Mouse (Mus musculus): ENCODE measurements around the gene Bend5. TPM values are rescaled to one million over a fixed set of nuclear protein-coding genes. Genes with fewer than 3 reads are reported as not detected.

The Bend5 gene
- polyA plus RNA-seq, 1 experiment from 2014 or later: 1.2 TPM

DNA sequence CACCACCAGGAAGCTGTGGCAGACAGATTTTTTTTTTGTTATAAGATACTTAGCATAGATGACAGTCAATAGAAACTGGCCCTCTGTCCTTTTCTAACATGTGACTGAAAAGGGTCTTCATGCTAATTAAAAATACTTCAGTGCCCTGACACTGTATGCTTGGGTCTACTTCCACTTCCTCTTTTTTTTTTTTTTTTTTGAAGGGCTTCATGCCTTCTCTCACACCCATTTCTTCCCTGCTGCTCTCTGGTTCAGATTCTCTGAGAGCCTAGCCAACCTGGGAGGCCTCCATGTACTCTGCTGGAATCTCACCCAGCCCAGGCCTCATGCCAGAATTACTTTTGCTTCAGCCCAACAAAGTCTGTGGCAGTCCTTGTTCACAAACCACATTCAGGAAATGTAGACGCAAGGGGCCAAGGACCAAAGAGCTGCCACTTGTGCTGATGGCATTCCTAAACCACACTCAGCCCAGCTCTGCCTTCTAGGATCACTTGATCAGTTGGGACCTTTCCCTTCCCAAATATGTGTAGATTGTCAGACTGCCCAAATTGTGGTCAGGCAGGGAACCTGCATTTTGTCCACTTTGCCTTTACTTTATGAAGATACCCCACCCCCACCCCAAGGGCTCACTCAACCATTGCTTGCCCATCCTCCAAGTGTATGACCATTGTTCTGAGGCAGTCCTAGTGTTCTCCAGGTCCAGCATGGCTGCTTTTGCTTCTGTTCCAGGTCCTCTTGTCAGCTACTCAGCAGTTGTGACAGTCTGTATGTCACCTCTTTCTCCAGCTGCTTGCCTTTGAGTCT lies 27.8 kb downstream of the Bend5 start:
- H3K27me3 ChIP-seq: no peaks in the 10 kb centered on the region
- no peak overlapping the region for H3K4me3 ChIP-seq (replicated peaks)
- H3K9me3 ChIP-seq (replicated peaks): 0 out of 2 replicates have a peak, but pooled peaks cover 3% of the 10 kb centered on the region
- H3K4me2 ChIP-seq: no peak overlapping the region
- no peak overlapping the region for H3K9ac ChIP-seq
- peaks cover 19% of the 10 kb centered on the region for H3K4me1 ChIP-seq (replicated peaks)
- DNase-seq (no peak), ATAC-seq (ENCODE audit: low read depth) (no peak)
- H3K27ac ChIP-seq: no peak overlapping the region
- WGBS (ENCODE audit: insufficient replicate concordance): 20% methylated on average over 1 of the region's 1 CpGs
- no peaks in the 10 kb centered on the region for H3K36me3 ChIP-seq

DNA sequence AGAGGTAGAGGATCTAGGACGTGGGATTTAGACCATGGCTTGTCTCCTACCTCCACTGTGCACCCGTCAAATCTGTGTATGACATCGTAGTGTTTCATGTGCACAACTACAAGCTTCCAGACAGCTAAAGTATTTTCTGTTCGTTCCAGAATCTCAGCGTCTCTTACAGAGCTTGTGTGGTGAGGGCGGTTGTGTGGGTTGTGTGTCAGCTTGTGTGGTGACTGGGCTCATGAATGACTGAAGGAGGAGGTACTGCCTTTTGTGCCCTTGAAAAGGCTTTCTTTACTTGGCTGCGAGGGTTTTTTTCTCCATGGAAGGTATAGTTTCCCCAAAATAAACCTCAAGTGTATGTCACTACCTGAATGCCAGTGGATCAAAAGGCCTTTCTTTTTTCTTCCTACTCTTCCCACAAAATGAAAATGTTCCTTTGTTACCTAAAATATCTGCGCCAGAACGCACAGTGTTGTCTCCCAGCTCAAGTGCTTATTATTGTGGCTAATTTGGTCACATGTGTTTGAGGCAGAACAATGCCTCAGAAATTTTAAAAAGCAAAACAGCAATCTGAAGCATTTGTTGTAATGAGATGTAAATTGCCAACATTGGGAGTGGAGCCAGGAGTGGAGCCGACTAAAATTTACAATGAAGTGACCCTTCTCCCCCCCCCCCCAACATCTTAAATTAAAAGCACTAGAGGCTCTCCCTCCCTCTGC lies 29.3 kb downstream of the Bend5 start:
- Histone ChIP-seq H3K36me3 (no peaks in the 10 kb centered on the region), H3K9me3 (replicated peaks) (0 out of 2 replicates have a peak, but pooled peaks cover 2% of the 10 kb centered on the region), H3K4me3 (replicated peaks) (no peak overlapping the region), H3K4me1 (replicated peaks) (peaks cover 19% of the 10 kb centered on the region), H3K9ac (no peak overlapping the region), H3K4me2 (no peak overlapping the region), H3K27ac (no peak overlapping the region), H3K27me3 (no peaks in the 10 kb centered on the region)
- ATAC-seq (ENCODE audit: low read depth) (no peak), DNase-seq (no peak)
- 71% methylated on average over 10 of the region's 10 CpGs for WGBS (ENCODE audit: insufficient replicate concordance)

DNA sequence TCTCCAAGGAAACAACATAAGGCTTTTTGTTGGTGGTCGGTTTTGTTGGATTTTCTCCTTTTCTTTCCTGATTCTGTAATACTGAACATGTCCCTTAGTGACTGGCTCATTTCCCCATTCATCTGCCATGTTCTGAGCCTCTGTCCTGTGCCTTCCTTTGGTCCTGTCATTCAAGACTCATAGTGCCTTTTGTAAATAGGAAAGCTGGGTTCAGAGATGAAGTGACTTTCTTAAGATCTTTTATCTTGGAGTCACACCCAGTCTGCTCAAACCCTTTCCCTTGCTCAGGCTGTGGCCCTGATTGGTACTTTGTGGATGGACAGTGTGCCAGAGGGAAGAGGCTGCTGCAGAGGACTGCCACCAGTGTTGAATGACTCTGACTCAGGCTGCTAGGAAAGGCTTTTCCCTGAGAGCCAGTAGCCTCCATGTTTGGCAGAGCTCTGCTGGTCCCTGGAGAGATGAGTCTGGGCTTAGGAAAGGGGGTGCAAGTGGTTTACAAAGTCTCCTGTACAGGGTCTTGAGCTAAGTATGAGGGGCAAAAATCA lies 29.9 kb downstream of the Bend5 start:
- Histone ChIP-seq H3K27me3 (no peaks in the 10 kb centered on the region), H3K4me3 (replicated peaks) (no peak overlapping the region), H3K4me2 (no peak overlapping the region), H3K27ac (no peak overlapping the region), H3K9ac (no peak overlapping the region), H3K9me3 (replicated peaks) (no peaks in the 10 kb centered on the region), H3K4me1 (replicated peaks) (peaks cover 19% of the 10 kb centered on the region), H3K36me3 (no peaks in the 10 kb centered on the region)
- 65% methylated on average over 1 of the region's 1 CpGs for WGBS (ENCODE audit: insufficient replicate concordance)
- no peak for DNase-seq
- ATAC-seq (ENCODE audit: low read depth): no peak

DNA sequence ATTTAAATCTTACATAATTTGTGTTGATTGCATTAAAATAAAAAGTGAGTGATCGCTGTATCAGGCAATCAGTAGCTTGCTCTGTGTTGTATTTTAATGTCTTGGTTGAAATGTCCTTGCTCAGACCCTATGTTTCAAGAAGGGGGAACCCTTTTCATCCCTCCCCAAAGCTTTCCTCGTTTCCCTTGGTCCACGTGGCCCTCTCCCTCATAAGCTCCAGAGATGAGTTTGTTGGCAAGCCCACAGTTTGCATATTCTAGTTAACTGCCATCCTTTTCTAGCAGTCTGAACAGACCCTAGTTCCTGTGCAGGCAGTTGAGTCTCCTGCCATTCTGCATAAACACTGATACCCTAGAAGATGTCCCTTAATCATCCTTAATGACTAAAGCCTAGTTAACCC lies 33.1 kb downstream of the Bend5 start:
- ATAC-seq (ENCODE audit: low read depth): no peak
- no peaks in the 10 kb centered on the region for H3K9me3 ChIP-seq (replicated peaks)
- H3K4me3 ChIP-seq (replicated peaks): no peak overlapping the region
- no peaks in the 10 kb centered on the region for H3K4me1 ChIP-seq (replicated peaks)
- H3K36me3 ChIP-seq: no peaks in the 10 kb centered on the region
- no peak overlapping the region for H3K9ac ChIP-seq
- no peak overlapping the region for H3K27ac ChIP-seq
- DNase-seq: no peak
- WGBS (ENCODE audit: insufficient replicate concordance): 55% methylated on average over 3 of the region's 3 CpGs
- H3K4me2 ChIP-seq: no peak overlapping the region
- H3K27me3 ChIP-seq: no peaks in the 10 kb centered on the region

DNA sequence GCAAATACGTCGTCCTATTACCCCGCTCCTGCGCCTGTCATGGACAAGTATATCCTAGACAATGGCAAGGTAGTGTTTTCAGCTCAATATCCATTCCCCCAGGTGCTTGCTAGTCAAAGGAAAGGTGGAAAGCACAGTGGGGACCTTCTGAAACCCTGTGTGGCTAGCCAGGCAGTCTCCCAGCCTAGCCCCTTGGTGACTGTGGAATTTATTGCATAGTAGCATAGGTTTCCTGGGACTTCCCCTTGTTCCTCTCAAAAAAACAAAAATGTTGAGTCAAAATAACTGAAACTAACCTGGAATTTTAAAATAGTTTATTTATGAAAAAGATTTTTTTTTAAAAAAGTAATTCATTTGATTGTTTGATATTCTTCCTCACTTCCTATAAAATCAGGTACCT lies 33.8 kb downstream of the Bend5 start:
- 87% methylated on average over 4 of the region's 4 CpGs for WGBS (ENCODE audit: insufficient replicate concordance)
- Histone ChIP-seq H3K36me3 (no peaks in the 10 kb centered on the region), H3K4me2 (no peak overlapping the region), H3K9ac (no peak overlapping the region), H3K27ac (no peak overlapping the region), H3K9me3 (replicated peaks) (no peaks in the 10 kb centered on the region), H3K27me3 (no peaks in the 10 kb centered on the region), H3K4me3 (replicated peaks) (no peak overlapping the region), H3K4me1 (replicated peaks) (no peaks in the 10 kb centered on the region)
- DNase-seq: no peak
- no peak for ATAC-seq (ENCODE audit: low read depth)

DNA sequence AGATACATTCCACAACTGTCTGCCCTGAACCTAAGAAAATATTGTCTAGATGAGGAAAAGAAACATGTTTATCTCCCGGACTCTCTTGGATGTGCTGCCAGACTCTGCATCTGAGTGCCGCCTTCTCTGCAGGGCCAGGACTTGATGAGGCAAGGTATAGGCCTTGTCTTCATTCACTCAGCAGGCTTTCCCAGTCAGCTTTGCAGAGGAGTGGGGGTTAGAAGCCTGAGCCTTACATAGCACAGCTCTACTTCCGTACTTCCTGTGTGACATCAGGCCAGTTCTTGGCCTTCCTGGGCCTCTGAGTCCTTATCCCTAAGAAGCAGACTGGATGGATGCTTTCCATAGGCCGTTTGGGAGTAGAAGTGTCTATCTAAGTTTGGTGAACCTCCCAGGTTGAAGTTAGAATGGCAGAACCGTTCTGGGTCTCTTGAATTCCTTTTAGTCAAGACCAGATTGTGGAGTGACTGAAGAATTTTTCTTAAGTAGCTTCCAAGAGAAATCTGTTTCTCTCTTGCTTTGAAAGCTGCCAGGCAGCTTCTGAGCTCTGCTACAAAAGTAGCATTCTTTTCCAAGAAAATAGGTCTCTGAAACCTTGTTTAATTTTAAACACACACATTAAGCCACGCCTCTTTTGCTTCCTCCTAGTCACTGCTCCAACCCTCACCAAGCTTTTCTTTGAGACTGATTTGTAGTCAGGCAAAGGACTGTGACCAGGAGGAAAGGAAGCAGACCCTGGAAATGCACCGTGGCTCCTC lies 34.8 kb downstream of the Bend5 start:
- no peak overlapping the region for H3K27ac ChIP-seq
- DNase-seq (no peak), ATAC-seq (ENCODE audit: low read depth) (no peak)
- H3K4me1 ChIP-seq (replicated peaks): no peaks in the 10 kb centered on the region
- WGBS (ENCODE audit: insufficient replicate concordance): 52% methylated on average over 7 of the region's 7 CpGs
- no peaks in the 10 kb centered on the region for H3K27me3 ChIP-seq
- H3K4me2 ChIP-seq: no peak overlapping the region
- H3K4me3 ChIP-seq (replicated peaks): no peak overlapping the region
- H3K9me3 ChIP-seq (replicated peaks): no peaks in the 10 kb centered on the region
- H3K36me3 ChIP-seq: no peaks in the 10 kb centered on the region
- no peak overlapping the region for H3K9ac ChIP-seq

DNA sequence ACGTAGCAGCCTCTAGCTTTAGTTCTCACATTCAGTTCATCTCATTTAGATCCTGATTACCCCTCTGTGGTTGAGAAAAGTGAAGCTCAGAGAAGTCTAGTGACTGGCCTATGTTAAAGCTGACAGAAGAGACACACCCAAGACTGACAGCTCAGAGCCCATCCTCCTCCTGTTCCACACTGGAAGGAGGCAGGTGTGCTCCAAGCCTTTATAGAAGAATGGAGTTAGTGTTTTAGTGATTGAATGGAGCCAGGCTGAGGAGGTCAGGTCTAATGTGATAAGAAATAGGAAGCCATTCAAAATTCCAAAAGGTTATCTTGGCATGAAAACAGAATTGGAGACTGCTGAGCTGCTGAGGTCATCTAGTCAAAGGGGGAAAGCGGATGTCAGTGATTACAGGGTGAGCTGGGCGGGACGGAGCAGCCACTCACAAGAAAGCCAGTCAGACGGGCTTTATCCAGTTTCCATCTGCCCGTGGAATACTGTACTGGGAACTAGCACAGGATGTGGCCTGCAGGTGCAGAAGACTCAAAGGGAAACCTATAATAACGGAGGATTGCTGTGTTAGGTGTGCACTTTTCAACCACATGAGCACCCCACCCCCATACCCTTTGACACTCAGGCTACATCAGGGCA lies 36.6 kb downstream of the Bend5 start:
- Histone ChIP-seq H3K9me3 (replicated peaks) (no peaks in the 10 kb centered on the region), H3K27ac (no peak overlapping the region), H3K4me2 (no peak overlapping the region), H3K4me3 (replicated peaks) (no peak overlapping the region), H3K9ac (no peak overlapping the region), H3K27me3 (no peaks in the 10 kb centered on the region), H3K36me3 (no peaks in the 10 kb centered on the region), H3K4me1 (replicated peaks) (no peaks in the 10 kb centered on the region)
- 62% methylated on average over 7 of the region's 7 CpGs for WGBS (ENCODE audit: insufficient replicate concordance)
- DNase-seq (no peak), ATAC-seq (ENCODE audit: low read depth) (no peak)

DNA sequence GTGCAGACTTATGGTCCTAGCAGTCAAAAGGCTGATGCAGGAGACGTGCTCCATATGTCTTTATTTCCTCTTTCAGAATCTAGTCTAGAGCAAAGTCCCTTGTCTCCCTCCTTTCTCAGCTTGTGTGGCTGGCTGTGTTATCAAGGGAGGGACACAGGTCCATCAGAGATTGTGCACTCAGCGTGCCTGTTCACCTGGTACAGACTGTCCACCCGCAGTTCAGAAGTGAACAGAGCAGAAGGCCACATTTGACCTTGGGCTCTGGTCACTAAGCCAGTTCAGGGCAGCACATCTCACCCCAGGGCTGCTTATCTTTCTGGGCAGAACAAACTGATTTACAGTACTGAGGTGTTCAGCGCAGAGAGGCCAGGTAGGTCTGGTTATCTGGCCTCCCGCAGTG lies 37.4 kb downstream of the Bend5 start:
- DNase-seq: no peak
- H3K4me1 ChIP-seq (replicated peaks): no peaks in the 10 kb centered on the region
- H3K9ac ChIP-seq: no peak overlapping the region
- no peaks in the 10 kb centered on the region for H3K36me3 ChIP-seq
- H3K4me2 ChIP-seq: no peak overlapping the region
- WGBS (ENCODE audit: insufficient replicate concordance): 65% methylated on average over 5 of the region's 5 CpGs
- no peak for ATAC-seq (ENCODE audit: low read depth)
- H3K27ac ChIP-seq: no peak overlapping the region
- no peak overlapping the region for H3K4me3 ChIP-seq (replicated peaks)
- H3K27me3 ChIP-seq: no peaks in the 10 kb centered on the region
- no peaks in the 10 kb centered on the region for H3K9me3 ChIP-seq (replicated peaks)

DNA sequence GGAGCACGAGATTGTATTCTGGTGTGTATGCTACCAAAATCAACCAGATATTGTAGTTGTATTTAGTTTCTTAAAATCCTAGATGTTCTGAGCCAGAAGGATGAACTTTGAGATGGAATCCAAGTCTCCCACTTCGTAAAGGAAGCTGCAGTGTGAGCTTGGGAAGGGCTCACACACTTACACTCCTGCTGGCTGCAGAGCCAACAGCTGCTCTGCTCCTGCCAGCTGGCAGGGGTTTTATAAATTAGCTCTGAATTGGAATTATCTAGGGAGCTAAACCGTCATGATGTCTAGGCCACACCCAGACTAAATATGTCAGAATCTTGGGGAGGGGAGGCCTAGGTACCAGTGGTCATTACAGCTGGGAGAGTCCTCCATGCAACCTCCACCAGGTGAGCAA lies 38.5 kb downstream of the Bend5 start:
- Histone ChIP-seq H3K9ac (no peak overlapping the region), H3K9me3 (replicated peaks) (no peaks in the 10 kb centered on the region), H3K4me3 (replicated peaks) (no peak overlapping the region), H3K27me3 (no peaks in the 10 kb centered on the region), H3K4me1 (replicated peaks) (no peaks in the 10 kb centered on the region), H3K4me2 (no peak overlapping the region), H3K36me3 (no peaks in the 10 kb centered on the region), H3K27ac (no peak overlapping the region)
- WGBS (ENCODE audit: insufficient replicate concordance): 59% methylated on average over 3 of the region's 3 CpGs
- DNase-seq (no peak), ATAC-seq (ENCODE audit: low read depth) (no peak)

DNA sequence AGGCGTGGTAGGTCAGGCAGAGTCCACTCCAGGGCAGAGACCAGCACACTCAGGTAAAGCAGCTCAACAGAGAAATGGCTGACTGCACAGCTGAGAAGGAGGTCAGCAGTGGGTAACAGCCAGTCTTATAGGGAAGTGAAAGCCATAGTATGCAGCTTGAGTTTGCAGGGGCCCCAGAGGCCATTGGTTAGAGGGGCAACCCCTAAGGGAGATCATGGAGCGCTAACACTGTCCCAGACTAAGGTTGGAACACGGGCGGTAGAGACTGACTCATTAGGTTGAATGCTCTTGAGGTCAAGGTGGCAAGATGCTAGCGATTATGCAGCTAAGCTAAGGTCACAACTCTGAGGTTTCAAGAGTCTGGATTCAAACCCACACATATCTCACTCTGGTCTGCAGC lies 40.8 kb downstream of the Bend5 start:
- Histone ChIP-seq H3K4me1 (replicated peaks) (no peaks in the 10 kb centered on the region), H3K9me3 (replicated peaks) (no peaks in the 10 kb centered on the region), H3K4me2 (no peak overlapping the region), H3K36me3 (no peaks in the 10 kb centered on the region), H3K27ac (no peak overlapping the region), H3K27me3 (no peaks in the 10 kb centered on the region), H3K9ac (no peak overlapping the region), H3K4me3 (replicated peaks) (no peak overlapping the region)
- ATAC-seq (ENCODE audit: low read depth) (no peak), DNase-seq (no peak)
- WGBS (ENCODE audit: insufficient replicate concordance): 67% methylated on average over 5 of the region's 5 CpGs

DNA sequence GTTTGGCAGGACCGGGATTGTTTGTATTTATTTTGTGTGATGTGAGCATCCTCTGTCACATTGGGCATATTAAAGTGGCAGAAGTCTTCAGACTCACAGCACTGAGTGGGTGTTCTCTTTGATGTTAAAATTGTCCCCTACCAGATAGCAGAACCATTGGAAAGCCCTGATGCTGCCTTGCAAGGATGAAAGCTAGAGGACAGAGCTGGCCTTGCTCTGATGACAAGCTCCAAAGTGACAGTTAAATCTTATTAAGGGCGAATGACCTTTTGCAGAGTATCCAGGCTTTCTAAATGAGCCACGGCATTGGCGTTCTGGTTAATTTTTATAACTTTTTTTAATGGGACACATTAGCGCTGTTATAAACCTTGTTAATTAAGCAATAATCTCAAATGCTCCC lies 42.8 kb downstream of the Bend5 start:
- no peak for DNase-seq
- H3K27me3 ChIP-seq: no peaks in the 10 kb centered on the region
- no peak overlapping the region for H3K27ac ChIP-seq
- H3K4me1 ChIP-seq (replicated peaks): no peaks in the 10 kb centered on the region
- H3K9ac ChIP-seq: no peak overlapping the region
- no peak overlapping the region for H3K4me3 ChIP-seq (replicated peaks)
- ATAC-seq (ENCODE audit: low read depth): no peak
- no peak overlapping the region for H3K4me2 ChIP-seq
- H3K36me3 ChIP-seq: no peaks in the 10 kb centered on the region
- 73% methylated on average over 5 of the region's 5 CpGs for WGBS (ENCODE audit: insufficient replicate concordance)
- H3K9me3 ChIP-seq (replicated peaks): no peaks in the 10 kb centered on the region
